Mouse (Mus musculus): ENCODE results near the gene Atp6v1g2. TPM values are rescaled to one million over a fixed set of nuclear protein-coding genes. Genes with fewer than 3 reads are reported as not detected.

The Atp6v1g2 gene
- polyA plus RNA-seq (2017; shearing (Covaris generic)), result 8.7 TPM

GRCm38 (mm10) chr17:35233114-35233980, at the start of gene Atp6v1g2:
Gene Atp6v1g2, plus strand, starts transcription at chr17:35233660.

GRCm38 (mm10) chr17:35187959-35188610, 45.4 kb upstream of the Atp6v1g2 start, which contains the start of gene Lst1:
Gene Lst1, minus strand, starts transcription at chr17:35188439.

GRCm38 (mm10) chr17:35193881-35194843, 39.3 kb upstream of the Atp6v1g2 start, which contains the start of gene Ltb:
Gene Ltb, plus strand, starts transcription at chr17:35194439.

GRCm38 (mm10) chr17:35201787-35202186, 31.7 kb upstream of the Atp6v1g2 start, which contains the start of gene Tnf:
Gene Tnf, minus strand, starts transcription at chr17:35202007.

GRCm38 (mm10) chr17:35204494-35205379, 28.7 kb upstream of the Atp6v1g2 start, which contains the start of gene Lta:
Gene Lta, minus strand, starts transcription at chr17:35205351.

GRCm38 (mm10) chr17:35220156-35220952, 13.1 kb upstream of the Atp6v1g2 start, which contains the start of gene Gm16181:
Gene Gm16181, plus strand, starts transcription at chr17:35220834.

GRCm38 (mm10) chr17:35235614-35236389, 2.3 kb downstream of the Atp6v1g2 start, which contains the start of gene Nfkbil1:
Gene Nfkbil1, minus strand, starts transcription at chr17:35235792.

GRCm38 (mm10) chr17:35241305-35242014, 8.0 kb downstream of the Atp6v1g2 start, which contains the start of gene Ddx39b:
Gene Ddx39b, plus strand, starts transcription at chr17:35241746.

GRCm38 (mm10) chr17:35262664-35263522, 29.4 kb downstream of the Atp6v1g2 start, which contains the start of gene H2-D1:
Gene H2-D1, plus strand, starts transcription at chr17:35262730.

Other genes starting within 250 kb of the Atp6v1g2 start
- gene Vars, start 232.7 kb upstream of the Atp6v1g2 start, polyA plus RNA-seq (2017; shearing (Covaris generic)), result 276 TPM
- gene Vwa7, start 217.1 kb upstream of the Atp6v1g2 start, polyA plus RNA-seq (2017; shearing (Covaris generic)), result 0.44 TPM
- 4.4 TPM for gene Sapcd1, start 205.6 kb upstream of the Atp6v1g2 start, polyA plus RNA-seq (2017; shearing (Covaris generic))
- gene Msh5, start 186.9 kb upstream of the Atp6v1g2 start, polyA plus RNA-seq (2017; shearing (Covaris generic)), result 1.5 TPM
- 611 TPM for gene Clic1, start 183.7 kb upstream of the Atp6v1g2 start, polyA plus RNA-seq (2017; shearing (Covaris generic))
- 2.5 TPM for gene Ddah2, start 174.6 kb upstream of the Atp6v1g2 start, polyA plus RNA-seq (2017; shearing (Covaris generic))
- not detected for gene Ly6g6c, start 168.3 kb upstream of the Atp6v1g2 start, polyA plus RNA-seq (2017; shearing (Covaris generic))
- not detected for gene Mpig6b, start 167.5 kb upstream of the Atp6v1g2 start, polyA plus RNA-seq (2017; shearing (Covaris generic))
- not detected for gene Ly6g6e, start 156.8 kb upstream of the Atp6v1g2 start, polyA plus RNA-seq (2017; shearing (Covaris generic))
- gene Ly6g6d, start 155.6 kb upstream of the Atp6v1g2 start, polyA plus RNA-seq (2017; shearing (Covaris generic)), result not detected
- gene Ly6g6f, start 148.1 kb upstream of the Atp6v1g2 start, polyA plus RNA-seq (2017; shearing (Covaris generic)), result not detected
- 86.4 TPM for gene Abhd16a, start 144.4 kb upstream of the Atp6v1g2 start, polyA plus RNA-seq (2017; shearing (Covaris generic))
- gene Ly6g5c, start 125.4 kb upstream of the Atp6v1g2 start, polyA plus RNA-seq (2017; shearing (Covaris generic)), result not detected
- 2.4 TPM for gene Ly6g5b, start 118.2 kb upstream of the Atp6v1g2 start, polyA plus RNA-seq (2017; shearing (Covaris generic))
- gene Gpank1, start 112.2 kb upstream of the Atp6v1g2 start, polyA plus RNA-seq (2017; shearing (Covaris generic)), result 62.3 TPM
- gene Csnk2b, start 111.6 kb upstream of the Atp6v1g2 start, polyA plus RNA-seq (2017; shearing (Covaris generic)), result 279 TPM
- 5.5 TPM for gene D17H6S53E, start 107.3 kb upstream of the Atp6v1g2 start, polyA plus RNA-seq (2017; shearing (Covaris generic))
- not detected for gene Apom, start 101.6 kb upstream of the Atp6v1g2 start, polyA plus RNA-seq (2017; shearing (Covaris generic))
- gene Bag6, start 98.5 kb upstream of the Atp6v1g2 start, polyA plus RNA-seq (2017; shearing (Covaris generic)), result 48.9 TPM
- gene Prrc2a, start 68.8 kb upstream of the Atp6v1g2 start, polyA plus RNA-seq (2017; shearing (Covaris generic)), result 17.8 TPM
- gene Aif1, start 57.6 kb upstream of the Atp6v1g2 start, polyA plus RNA-seq (2017; shearing (Covaris generic)), result 7.4 TPM
- 9.5 TPM for gene Lst1, start 45.2 kb upstream of the Atp6v1g2 start, polyA plus RNA-seq (2017; shearing (Covaris generic))
- 1,703 TPM for gene Ltb, start 39.2 kb upstream of the Atp6v1g2 start, polyA plus RNA-seq (2017; shearing (Covaris generic))
- gene Tnf, start 31.7 kb upstream of the Atp6v1g2 start, polyA plus RNA-seq (2017; shearing (Covaris generic)), result 46.9 TPM
- gene Lta, start 28.3 kb upstream of the Atp6v1g2 start, polyA plus RNA-seq (2017; shearing (Covaris generic)), result 140 TPM
- gene Gm16181, start 12.8 kb upstream of the Atp6v1g2 start, polyA plus RNA-seq (2017; shearing (Covaris generic)), result 1.6 TPM
- 23.1 TPM for gene Nfkbil1, start 2.1 kb downstream of the Atp6v1g2 start, polyA plus RNA-seq (2017; shearing (Covaris generic))
- 257 TPM for gene Ddx39b, start 8.1 kb downstream of the Atp6v1g2 start, polyA plus RNA-seq (2017; shearing (Covaris generic))
- gene H2-D1, start 29.1 kb downstream of the Atp6v1g2 start, polyA plus RNA-seq (2017; shearing (Covaris generic)), result 7,111 TPM
- gene H2-Q1, start 86.7 kb downstream of the Atp6v1g2 start, polyA plus RNA-seq (2017; shearing (Covaris generic)), result 0.34 TPM
- 20.6 TPM for gene H2-Q2, start 108.6 kb downstream of the Atp6v1g2 start, polyA plus RNA-seq (2017; shearing (Covaris generic))
- gene H2-Q4, start 146.0 kb downstream of the Atp6v1g2 start, polyA plus RNA-seq (2017; shearing (Covaris generic)), result 36.3 TPM
- 1,066 TPM for gene H2-Q6, start 191.2 kb downstream of the Atp6v1g2 start, polyA plus RNA-seq (2017; shearing (Covaris generic))
- 2,802 TPM for gene H2-Q7, start 205.5 kb downstream of the Atp6v1g2 start, polyA plus RNA-seq (2017; shearing (Covaris generic))
- gene H2-Q10, start 236.4 kb downstream of the Atp6v1g2 start, polyA plus RNA-seq (2017; shearing (Covaris generic)), result 30.8 TPM

Data from inflammation-experienced regulatory T-cells, adult 16 weeks (primary cell).